Mouse (Mus musculus) small intestine, adult 2 months (tissue): ENCODE results near the gene Fstl3.
A peak's percentile ranks its signal among the peaks of the same experiment; 100 is the strongest.

ENCODE experiments used
- CTCF ChIP-seq: fragments of 200-500 bp; IDR thresholded peaks from 2 replicates; pipeline ENCODE4 v1.5.1; 2012; ENCODE audit warnings: low read depth, mild to moderate bottlenecking, control low read depth, inconsistent platforms, low read length, moderate library complexity, mixed read lengths; ENCODE audit not compliant: insufficient replicate concordance, insufficient read length; ENCODE audit errors: extremely low read depth
- POLR2A ChIP-seq: fragments of 200-500 bp; IDR thresholded peaks from 2 replicates; pipeline ENCODE4 v1.6.1; 2012; ENCODE audit warnings: low read depth, mild to moderate bottlenecking, control low read depth, inconsistent platforms, low read length, moderate library complexity

DNA sequence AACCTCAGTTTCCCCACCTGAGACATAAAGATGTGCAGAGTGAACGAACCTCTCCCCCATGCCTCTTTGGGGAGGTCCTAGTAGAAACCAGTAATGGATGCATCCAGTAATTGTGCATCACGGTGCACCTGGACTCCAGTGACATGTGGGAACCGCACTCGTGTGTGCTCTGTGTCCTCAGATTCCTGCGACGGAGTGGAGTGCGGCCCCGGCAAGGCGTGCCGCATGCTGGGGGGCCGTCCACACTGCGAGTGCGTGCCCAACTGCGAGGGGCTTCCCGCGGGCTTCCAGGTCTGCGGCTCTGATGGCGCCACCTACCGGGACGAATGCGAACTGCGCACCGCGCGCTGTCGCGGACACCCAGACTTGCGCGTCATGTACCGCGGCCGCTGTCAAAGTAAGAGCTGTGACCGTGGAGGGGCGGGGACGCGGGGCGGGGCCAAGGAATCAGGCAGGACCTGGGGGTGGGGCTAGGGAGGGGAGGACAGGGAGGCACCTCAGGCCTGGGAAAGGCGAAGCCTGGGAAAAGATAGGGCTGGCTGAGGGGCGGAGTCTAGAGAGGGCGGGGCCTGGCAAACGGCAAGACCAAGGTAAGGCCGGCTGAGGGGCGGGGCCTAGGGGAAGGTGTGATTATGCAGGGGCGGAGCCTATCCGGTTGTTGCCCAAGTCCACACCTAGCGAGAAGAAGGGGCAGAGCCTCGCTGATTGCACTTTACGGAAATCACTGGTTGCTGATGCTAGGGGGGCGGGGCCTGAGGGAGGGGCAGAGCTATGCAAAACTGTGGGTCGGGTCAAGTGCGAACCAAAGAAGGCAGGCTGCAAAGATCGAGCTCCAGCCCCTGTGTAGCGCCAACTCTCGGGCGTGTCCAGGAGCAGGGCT is 3.0 kb downstream of the Fstl3 start:
- TF ChIP-seq CTCF (peak; percentile 86), POLR2A (peak; percentile 3; the same call in 1 of the 2 replicates)
